Mouse (Mus musculus) thymus, postnatal 25 days (tissue): Measurements from ENCODE around the gene Gys2.
A peak's percentile ranks its signal among the peaks of the same experiment; 100 is the strongest.
"Not testable (repeated sequence)": the region's sequence is repeated elsewhere in the genome, so short reads cannot be mapped to it uniquely, and the experiment has no call there.

Source experiments
- DNase-seq: peaks from one replicate; pipeline ENCODE4 v3.0.0; 2022

Gys2 gene

GRCm38 (mm10) chr6:142472801-142473203, at the start of gene Gys2:
Gene Gys2, minus strand, starts transcription at chr6:142473109.
- DNase-seq = no peak

GRCm38 (mm10) chr6:142521591-142522110, 48.7 kb upstream of the Gys2 start:
- DNase-seq = no peak

- peak; percentile 36 for DNase-seq
Observed at GRCm38 (mm10) chr6:142519110-142519509, 46.2 kb upstream of the Gys2 start.

GRCm38 (mm10) chr6:142515379-142515778, 42.5 kb upstream of the Gys2 start:
- DNase-seq = not testable (repeated sequence)

- peak; percentile 72 for DNase-seq
Observed at GRCm38 (mm10) chr6:142514912-142515311, 42.0 kb upstream of the Gys2 start.

- DNase-seq = no peak
Observed at GRCm38 (mm10) chr6:142512902-142513301, 40.0 kb upstream of the Gys2 start.

GRCm38 (mm10) chr6:142511516-142512135, 38.7 kb upstream of the Gys2 start:
- no peak for DNase-seq

GRCm38 (mm10) chr6:142508663-142509062, 35.8 kb upstream of the Gys2 start:
- no peak for DNase-seq

- DNase-seq = peak; percentile 87
Observed at GRCm38 (mm10) chr6:142507785-142508162, 34.9 kb upstream of the Gys2 start, which contains the start of gene Ldhb. Gene Ldhb, minus strand, starts transcription at chr6:142507957.

GRCm38 (mm10) chr6:142507033-142507784, 34.3 kb upstream of the Gys2 start:
- DNase-seq = no peak

- DNase-seq = no peak
Observed at GRCm38 (mm10) chr6:142506338-142507032, 33.6 kb upstream of the Gys2 start.

- DNase-seq = no peak
Observed at GRCm38 (mm10) chr6:142503601-142504000, 30.7 kb upstream of the Gys2 start.

GRCm38 (mm10) chr6:142502519-142503125, 29.7 kb upstream of the Gys2 start:
- no peak for DNase-seq

- peak; percentile 51 for DNase-seq
Observed at GRCm38 (mm10) chr6:142490114-142490513, 17.2 kb upstream of the Gys2 start.

GRCm38 (mm10) chr6:142487638-142488037, 14.7 kb upstream of the Gys2 start:
- no peak for DNase-seq

GRCm38 (mm10) chr6:142485478-142486123, 12.7 kb upstream of the Gys2 start:
- DNase-seq = no peak

GRCm38 (mm10) chr6:142477239-142477638, 4.3 kb upstream of the Gys2 start:
- peak; percentile 33 for DNase-seq

GRCm38 (mm10) chr6:142471141-142471540, 1.8 kb downstream of the Gys2 start:
- DNase-seq = no peak

GRCm38 (mm10) chr6:142469602-142470001, 3.3 kb downstream of the Gys2 start:
- DNase-seq = peak; percentile 45

GRCm38 (mm10) chr6:142462194-142462593, 10.7 kb downstream of the Gys2 start:
- DNase-seq = no peak

- no peak for DNase-seq
Observed at GRCm38 (mm10) chr6:142459017-142459678, 13.8 kb downstream of the Gys2 start.

- no peak for DNase-seq
Observed at GRCm38 (mm10) chr6:142458010-142458409, 14.9 kb downstream of the Gys2 start.
